Mouse (Mus musculus): ENCODE measurements at regions not wholly inside any gene's neighbourhood (a gene's known extent, or its start where the extent isn't known, plus 50 kb on each side); places are given as distances from the start of the nearest gene placed in this dataset.
A peak's percentile ranks its signal among the peaks of the same experiment; 100 is the strongest.

DNA sequence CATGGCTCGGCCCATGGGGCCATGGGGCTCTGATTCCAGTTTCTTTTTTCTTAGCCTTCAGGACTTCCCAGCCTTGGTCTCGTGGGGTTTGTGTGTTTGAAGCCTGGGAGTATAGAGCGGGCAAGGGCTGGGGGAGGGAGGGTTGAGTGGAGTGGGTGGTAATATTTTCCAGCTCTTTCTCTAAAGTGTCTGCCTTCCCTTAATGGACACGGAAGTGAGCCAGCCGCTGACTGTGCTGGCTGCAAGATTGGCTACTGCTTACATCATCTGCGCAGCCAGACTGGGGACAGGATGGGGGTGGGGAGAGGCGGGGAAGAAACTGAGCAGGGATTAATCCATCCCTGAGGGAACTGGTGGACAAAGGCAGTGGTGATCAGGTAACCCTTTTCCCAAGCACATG is 52.3 kb downstream of the Tnp1 start:
- DNase-seq = peak; percentile 22

- no peak for DNase-seq
Observed at GRCm38 (mm10) chr1:72960241-72960653, 55.5 kb downstream of the Tnp1 start.

DNA sequence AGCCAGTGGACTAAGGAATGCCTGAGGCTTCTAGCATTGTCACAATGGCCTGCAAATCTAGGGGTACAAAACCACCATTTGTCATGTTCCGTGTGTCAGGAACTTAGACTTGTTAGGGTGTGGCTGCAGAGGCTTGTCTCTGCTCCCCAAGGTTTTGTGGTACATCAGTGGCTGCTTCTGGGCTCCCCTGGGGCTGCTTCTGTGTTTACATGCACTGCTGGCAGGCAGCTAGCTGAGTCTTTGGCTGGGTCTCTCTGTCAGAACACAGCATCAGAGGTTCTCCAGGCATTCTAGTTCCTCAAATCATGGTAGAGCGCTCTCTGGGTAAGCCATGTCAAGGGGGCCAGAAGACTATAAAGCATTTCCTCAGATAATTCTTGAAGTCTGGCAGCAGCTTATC is 60.3 kb downstream of the Tnp1 start:
- no peak for DNase-seq

GRCm38 (mm10) chr1:72952896-72953295 is 62.8 kb downstream of the Tnp1 start:
- no peak for DNase-seq

DNA sequence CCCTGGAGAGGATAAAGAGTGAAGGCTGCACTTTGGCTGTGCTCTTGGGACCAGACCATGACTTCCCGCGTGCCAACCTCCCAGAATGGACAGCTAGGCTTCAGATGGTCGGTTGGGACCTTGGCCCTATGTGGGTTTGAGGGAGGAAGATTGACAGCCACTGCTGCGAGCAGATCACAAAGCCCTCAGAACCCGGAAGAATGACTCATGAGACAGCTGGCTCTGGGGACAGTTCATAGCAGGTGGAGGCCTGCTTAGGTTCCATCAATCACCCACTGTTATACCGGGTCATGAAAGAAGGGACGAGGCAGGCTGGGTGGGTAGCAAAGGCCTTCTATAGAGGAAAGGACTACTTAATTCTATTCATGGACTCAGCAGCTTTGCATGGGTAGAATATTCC is 63.9 kb downstream of the Tnp1 start:
- DNase-seq = no peak

- DNase-seq = no peak
Observed at GRCm38 (mm10) chr1:72951365-72951764, 64.3 kb downstream of the Tnp1 start.

- DNase-seq = no peak
Observed at GRCm38 (mm10) chr1:72946235-72946634, 69.5 kb downstream of the Tnp1 start.

GRCm38 (mm10) chr1:72945750-72946102 is 70.0 kb downstream of the Tnp1 start:
- DNase-seq = no peak

DNA sequence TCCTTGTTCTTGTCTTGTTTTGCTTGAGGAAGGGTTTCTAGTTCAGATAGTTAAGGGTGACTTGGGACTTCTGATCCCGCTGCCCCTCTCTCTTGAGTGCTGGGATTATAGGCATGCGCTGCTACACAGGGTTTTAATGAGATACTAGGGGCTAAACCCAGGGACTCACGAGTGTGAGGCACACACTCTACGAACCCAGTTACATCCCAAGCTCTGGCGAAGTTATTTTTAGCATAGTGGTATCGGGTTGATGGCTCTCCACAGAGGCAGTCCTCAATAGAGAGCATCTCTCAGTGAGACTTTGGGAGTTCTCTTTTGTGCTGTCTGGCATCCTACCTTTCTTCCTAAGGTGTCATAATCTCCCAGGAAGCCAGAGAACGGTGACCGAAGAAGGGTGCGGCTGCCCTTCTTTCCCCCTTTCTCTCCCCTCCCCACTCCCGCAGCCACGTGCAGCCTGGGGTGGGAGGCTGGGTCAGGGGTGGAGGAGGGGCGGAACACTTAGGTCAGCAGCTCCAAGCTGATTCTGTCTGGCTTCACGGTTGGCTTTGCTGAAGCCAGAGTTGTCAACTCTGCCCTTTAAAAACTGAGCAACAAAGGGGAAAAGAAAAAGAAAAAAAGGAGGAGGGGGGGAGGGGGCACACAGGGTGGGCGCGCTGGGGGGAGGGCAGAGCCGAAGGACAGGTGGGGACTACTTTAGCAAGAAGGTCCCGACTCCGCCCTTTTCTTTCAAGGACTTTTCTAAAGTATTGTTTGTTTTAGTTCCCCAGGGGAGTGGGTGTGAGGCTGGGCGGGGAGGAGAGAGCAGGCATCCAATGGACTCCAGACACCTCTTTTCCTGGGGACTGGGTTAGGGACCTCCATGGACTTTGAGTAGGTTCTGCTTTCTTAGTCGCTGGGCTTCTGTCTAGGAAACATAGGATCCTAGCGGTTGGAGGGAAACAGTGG is 70.4 kb upstream of the Igfbp5 start:
- no peak for DNase-seq

DNA sequence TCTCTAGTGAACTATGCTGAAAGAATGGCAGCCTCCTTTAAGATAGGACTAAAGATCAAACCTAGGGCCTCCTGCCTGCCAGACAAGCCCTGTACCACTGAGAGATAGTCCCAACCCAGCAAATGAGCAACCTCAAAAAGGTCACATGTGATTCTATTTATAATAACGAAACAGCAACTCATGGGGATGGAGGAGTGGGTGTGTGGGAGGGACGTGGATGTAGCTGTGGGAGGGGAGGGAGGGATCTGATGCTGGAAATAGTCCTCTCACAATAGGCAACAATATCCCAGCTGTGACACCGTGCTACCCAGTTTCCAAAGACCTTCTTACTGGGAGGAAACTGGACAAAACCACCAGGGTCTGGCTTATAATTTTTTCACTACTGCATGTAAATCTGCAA is 69.5 kb upstream of the Igfbp5 start:
- DNase-seq = no peak

- DNase-seq = no peak
Observed at GRCm38 (mm10) chr1:72943082-72943481, 68.4 kb upstream of the Igfbp5 start.

- DNase-seq = no peak
Observed at GRCm38 (mm10) chr1:72942351-72942750, 67.7 kb upstream of the Igfbp5 start.

DNA sequence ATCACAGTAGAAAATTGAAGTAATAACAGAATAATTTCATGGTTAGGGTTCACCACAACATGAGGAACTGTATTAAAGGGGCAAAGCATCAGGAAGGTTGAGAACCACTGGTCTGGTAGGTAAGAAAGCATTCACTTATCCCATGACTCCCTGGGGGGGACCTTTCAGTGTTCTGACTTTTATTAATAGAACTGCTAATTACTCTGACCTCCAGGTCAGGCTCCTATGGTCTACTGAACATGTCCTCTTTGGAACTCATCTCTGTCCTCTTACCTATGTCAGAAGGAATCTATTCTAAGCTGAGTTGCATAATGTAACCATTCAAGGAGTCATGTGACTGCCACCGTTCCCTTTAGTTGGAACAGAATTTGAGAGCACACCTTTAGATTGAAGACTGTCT is 65.3 kb upstream of the Igfbp5 start:
- DNase-seq = no peak

GRCm38 (mm10) chr1:72936681-72937465 is 62.2 kb upstream of the Igfbp5 start:
- DNase-seq = no peak

DNA sequence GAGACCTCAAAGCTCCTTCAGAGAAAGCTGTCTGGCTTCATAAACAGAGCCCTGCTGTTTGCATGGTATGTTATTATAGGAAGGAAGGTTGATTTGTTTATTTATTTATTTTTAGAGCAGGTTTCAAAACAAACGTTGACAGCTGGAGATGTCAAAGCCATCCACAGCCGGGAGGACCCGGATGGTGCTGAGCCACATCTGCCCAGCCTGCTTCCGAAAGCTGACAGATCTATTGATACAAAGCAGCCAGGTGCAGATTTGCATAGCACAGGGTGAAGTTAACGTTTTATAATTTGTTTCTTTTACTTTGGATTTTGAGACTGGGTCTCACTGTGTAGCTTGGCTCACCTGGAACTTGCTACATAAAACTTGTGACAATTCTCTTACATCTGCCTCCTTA is 61.5 kb upstream of the Igfbp5 start:
- no peak for DNase-seq

DNA sequence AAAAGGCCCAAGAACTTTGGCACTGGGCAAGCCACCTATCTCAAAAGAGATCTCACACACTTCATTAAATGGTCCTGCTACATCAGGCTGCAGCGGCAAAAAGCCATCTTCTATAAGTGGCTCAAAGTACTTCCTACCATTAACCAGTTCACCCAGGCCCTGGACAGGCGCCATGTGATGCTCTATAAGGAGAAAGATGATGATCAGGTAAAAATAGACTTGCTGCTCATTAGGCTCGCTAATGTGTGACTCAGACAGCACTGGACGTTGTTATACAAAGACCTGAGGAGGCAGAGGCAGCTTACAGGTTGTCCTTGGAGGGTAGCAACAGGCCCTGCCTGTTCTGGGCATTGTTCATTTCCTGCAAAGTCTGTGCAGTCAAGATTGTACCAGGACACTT is 60.4 kb upstream of the Igfbp5 start:
- no peak for DNase-seq

GRCm38 (mm10) chr1:72929774-72930173 is 55.1 kb upstream of the Igfbp5 start:
- DNase-seq = no peak

Data from right cerebral cortex, postnatal 4 days (tissue).